Mouse (Mus musculus): ENCODE results near the gene Krtcap2.

DNA sequence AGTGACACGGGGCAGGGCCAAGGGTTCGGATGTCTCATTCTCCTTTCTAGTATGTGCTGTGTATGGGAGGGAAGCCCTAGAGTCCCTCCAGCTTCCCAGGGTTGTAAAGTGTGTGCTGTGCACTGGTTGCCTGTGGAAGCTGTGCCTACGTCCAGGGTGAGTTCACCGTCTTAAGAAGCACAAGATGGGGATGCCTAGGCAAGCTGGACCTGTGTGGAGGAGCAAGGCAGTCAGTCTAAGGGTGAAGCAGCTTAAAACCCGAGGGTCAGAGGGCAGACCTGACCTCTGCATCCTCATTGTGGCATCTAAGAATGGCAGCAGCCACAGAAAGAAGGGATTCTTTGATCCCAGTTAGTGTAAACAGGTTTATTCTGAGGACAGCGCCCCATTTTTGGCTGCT, 37.0 kb upstream of the Krtcap2 start:
- TF ChIP-seq POLR2A (IDR thresholded peaks at IDR 0.05; ENCODE audit: borderline replicate concordance, extremely low read depth, low read depth, low read length) (no peak), CTCF (IDR thresholded peaks at IDR 0.05; ENCODE audit: insufficient read depth, low read length) (no peak)

Measured in lung, adult 2 months (tissue).